Mouse (Mus musculus) c-Kit-negative CD71-positive TER-119-positive erythroid progenitor cells, embryonic 14.5 days (primary cell): ENCODE data around the gene Inka1.

Experiments
- DNase-seq: peaks from one replicate; pipeline ENCODE4 v3.0.0-alpha.2; 2013; ENCODE audit warnings: low read depth, low spot score

The Inka1 gene

DNA sequence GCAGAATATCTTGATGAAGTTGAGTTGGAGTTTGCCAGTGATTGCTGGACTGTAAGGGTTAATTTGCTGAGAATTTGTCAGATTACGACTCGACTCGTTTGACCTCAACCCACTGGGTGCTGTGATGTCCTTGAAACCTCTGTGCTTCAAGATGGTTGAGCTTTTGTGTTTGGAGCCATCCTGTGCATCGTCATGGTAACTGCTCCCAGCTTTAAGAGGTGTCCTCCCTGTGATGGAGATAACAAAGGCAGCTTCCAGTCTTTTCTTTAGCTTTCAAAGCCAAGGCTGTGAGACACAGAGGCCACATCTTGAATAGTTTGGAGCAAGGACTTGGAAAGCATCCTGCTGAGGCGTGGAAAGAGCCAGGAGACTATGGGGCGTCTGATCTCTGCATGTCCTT, 28.5 kb downstream of the Inka1 start:
- no peak for DNase-seq

DNA sequence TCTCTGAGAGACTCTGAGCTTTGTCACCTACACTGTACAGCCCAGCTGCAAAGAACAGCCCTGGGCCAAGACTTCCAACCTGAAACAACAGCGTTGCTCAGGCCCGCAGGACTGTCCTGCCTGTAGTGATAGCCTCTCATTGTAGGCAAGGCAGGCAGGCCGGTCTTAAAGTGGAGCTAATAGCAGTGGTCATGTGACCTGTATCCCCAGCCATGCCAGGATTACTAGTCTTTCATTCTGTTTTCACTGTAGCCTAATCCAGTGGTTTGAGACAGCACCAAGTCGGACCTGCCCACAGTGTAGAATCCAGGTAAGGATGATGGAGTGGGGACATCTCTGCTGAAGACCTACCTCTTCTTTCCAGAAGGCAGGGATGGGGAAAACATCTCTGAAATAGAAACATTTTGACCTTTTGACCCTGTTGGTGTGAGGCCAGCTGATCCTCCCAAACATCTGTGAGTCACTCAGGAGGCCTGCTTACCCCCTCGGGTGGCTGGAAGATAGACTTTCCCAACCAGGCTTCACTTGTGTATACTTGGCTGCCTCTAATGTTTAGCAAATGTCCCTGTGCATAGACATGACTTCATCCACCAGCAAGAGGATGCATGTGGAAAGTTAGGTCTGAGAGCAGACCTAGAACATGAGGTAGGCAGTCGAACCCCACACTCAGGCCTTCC, 29.9 kb downstream of the Inka1 start:
- no peak for DNase-seq

GRCm38 (mm10) chr9:107950460-107951355, 35.0 kb downstream of the Inka1 start:
- peak; percentile 88 for DNase-seq

GRCm38 (mm10) chr9:107949922-107950235, 35.8 kb downstream of the Inka1 start, which contains the start of gene Traip:
Gene Traip, plus strand, starts transcription at chr9:107950136.
- no peak for DNase-seq

- no peak for DNase-seq
These were observed 36.3 kb downstream of the Inka1 start for GRCm38 (mm10) chr9:107949184-107949921.

GRCm38 (mm10) chr9:107947241-107948194, 38.2 kb downstream of the Inka1 start:
- DNase-seq = no peak

DNA sequence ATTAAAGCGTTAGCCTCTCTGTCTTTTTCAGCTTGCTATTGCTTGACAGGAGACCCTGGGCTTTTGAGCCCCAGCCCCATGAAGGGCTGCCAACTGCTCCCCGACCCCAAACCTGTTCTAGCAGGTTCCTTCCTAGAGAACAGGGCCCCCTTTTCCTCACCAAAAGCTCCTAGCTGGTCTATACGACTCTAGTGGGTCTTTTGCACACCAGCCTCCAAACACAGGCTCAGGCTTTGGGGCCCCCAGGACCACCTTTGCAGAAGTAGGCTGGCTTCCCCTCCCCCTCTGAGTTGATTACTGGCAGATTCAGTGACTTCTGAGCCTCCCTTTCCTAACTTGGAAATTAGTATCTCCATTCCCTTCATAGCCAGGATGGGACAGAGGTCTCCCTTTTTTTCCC, 48.8 kb downstream of the Inka1 start:
- DNase-seq = no peak

GRCm38 (mm10) chr9:107936215-107936822, 49.4 kb downstream of the Inka1 start:
- no peak for DNase-seq

DNA sequence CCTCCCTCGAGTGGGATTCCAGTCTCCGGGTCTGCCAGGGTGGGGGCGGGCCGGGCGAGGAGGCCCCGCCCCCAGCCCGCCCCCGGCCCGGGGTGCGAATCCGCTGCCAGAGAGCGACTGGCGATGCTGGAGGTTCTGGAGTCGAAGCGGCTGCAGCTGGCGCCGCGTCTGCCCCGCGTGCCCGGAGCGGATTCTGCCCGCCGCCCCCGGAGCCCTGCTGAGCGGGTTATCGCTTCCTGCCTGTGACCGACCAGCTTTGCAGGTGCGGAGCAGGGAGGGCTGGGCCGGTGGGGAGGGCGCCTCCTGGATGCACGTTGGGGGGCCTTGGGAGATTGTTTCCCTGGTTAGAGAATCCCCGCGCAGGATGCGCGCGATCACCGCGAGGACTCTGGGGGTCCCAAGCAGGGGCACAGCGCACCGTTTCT, 49.9 kb downstream of the Inka1 start:
- no peak for DNase-seq

- DNase-seq = no peak
These were observed 50.3 kb downstream of the Inka1 start, which contains the start of gene Camkv for GRCm38 (mm10) chr9:107935374-107935773. Gene Camkv, plus strand, starts transcription at chr9:107935674.
